Mouse (Mus musculus) hindbrain, embryonic 11.5 days (tissue): ENCODE results near the gene Dock7. TPM values are rescaled to one million over a fixed set of nuclear protein-coding genes. Genes with fewer than 3 reads are reported as not detected.

Experiments used
- polyA plus RNA-seq: library from polyadenylated mRNA; unstranded; fragments of >200 nt; fragmentation: Nextera tagmentation; extraction: Ambion mirVana; gene quantifications from 2 replicates; pipeline ENCODE4 v1.2.1, GENCODE M21; 2014

Dock7 gene
- polyA plus RNA-seq, 1 experiment from 2014 or later = 104 TPM

Other genes starting within 250 kb of the Dock7 start
- 112 and 115 TPM in 2 replicates for gene Usp1, start 197.1 kb downstream of the Dock7 start, polyA plus RNA-seq
- gene Angptl3, start 90.0 kb downstream of the Dock7 start, polyA plus RNA-seq = 1.0 and 1.5 TPM in 2 replicates
- gene Atg4c, start 73.0 kb upstream of the Dock7 start, polyA plus RNA-seq = 13.7 and 16.8 TPM in 2 replicates
- gene Gm12689, start 175.0 kb upstream of the Dock7 start, polyA plus RNA-seq = 0.17 and 0.18 TPM in 2 replicates